Mouse (Mus musculus) MEL (cell line): ENCODE data around the gene Tbl1x. TPM values are rescaled to one million over a fixed set of nuclear protein-coding genes. Genes with fewer than 3 reads are reported as not detected.

ENCODE experiments used
- DNase-seq: peaks from one replicate; pipeline ENCODE4 v3.0.0; 2011; ENCODE audit warnings: low read depth, low spot score
- H3K27ac ChIP-seq: 2 replicates; pipeline ENCODE4 v1.5.1; 2012; ENCODE audit warnings: low read depth, mild to moderate bottlenecking, control low read depth, low read length, moderate library complexity; ENCODE audit not compliant: control insufficient read depth
- H3K27me3 ChIP-seq, 2 experiments: fragments of 150-350 bp in 1 of 2; sonication (generic) in 1 of 2; 2 replicates each; pipeline ENCODE4 v1.6.1; 2012; ENCODE audit warnings: low read length in 2 of 2, mild to moderate bottlenecking in 2 of 2, improper control_type of control experiment in 1 of 2, moderate library complexity in 1 of 2; ENCODE audit not compliant: insufficient read depth in 2 of 2, control insufficient read depth in 1 of 2
- H3K36me3 ChIP-seq, 2 experiments: 2 replicates each; pipeline ENCODE4 v1.6.1; 2012 to 2014; ENCODE audit warnings: low read length in 2 of 2, improper control_type of control experiment in 1 of 2, inconsistent platforms in 1 of 2, mild to moderate bottlenecking in 1 of 2; ENCODE audit not compliant: insufficient read depth in 2 of 2, control insufficient read depth in 1 of 2
- H3K4me1 ChIP-seq, 2 experiments: fragments of 150-350 bp in 1 of 2; sonication (generic) in 1 of 2; 2 replicates each; pipeline ENCODE4 v1.6.1; 2012; ENCODE audit warnings: low read length in 2 of 2, improper control_type of control experiment in 1 of 2, mild to moderate bottlenecking in 1 of 2; ENCODE audit not compliant: insufficient read depth in 2 of 2, control insufficient read depth in 1 of 2
- H3K4me3 ChIP-seq, 2 experiments: fragments of 150-350 bp in 1 of 2; sonication (generic) in 1 of 2; 2 replicates each; pipeline ENCODE4 v1.5.1; 2012; ENCODE audit warnings: low read depth in 2 of 2, low read length in 2 of 2, mild to moderate bottlenecking in 2 of 2, moderate library complexity in 2 of 2, control low read depth in 1 of 2, improper control_type of control experiment in 1 of 2; ENCODE audit not compliant: control insufficient read depth in 1 of 2, insufficient read depth in 1 of 2
- H3K79me2 ChIP-seq: 2 replicates; pipeline ENCODE4 v1.6.1; 2012; ENCODE audit warnings: mild to moderate bottlenecking, low read length, moderate library complexity; ENCODE audit not compliant: control insufficient read depth, poor library complexity, insufficient read depth
- H3K9ac ChIP-seq: 2 replicates; pipeline ENCODE4 v1.6.1; 2012; ENCODE audit warnings: low read depth, mild to moderate bottlenecking, control low read depth, low read length, moderate library complexity; ENCODE audit not compliant: control insufficient read depth, poor library complexity, severe bottlenecking
- H3K9me3 ChIP-seq: fragments of 150-350 bp; sonication (generic); replicated peaks from 2 replicates; pipeline ENCODE4 v1.6.1; 2012; ENCODE audit warnings: mild to moderate bottlenecking, low read length, improper control_type of control experiment, moderate library complexity; ENCODE audit not compliant: insufficient read depth
- BHLHE40 ChIP-seq: IDR thresholded peaks from 2 replicates; pipeline ENCODE4 v1.6.1; 2012; ENCODE audit warnings: low read depth, mild to moderate bottlenecking, inconsistent platforms, low read length, improper control_type of control experiment, borderline replicate concordance
- ELF1 ChIP-seq: IDR thresholded peaks from 2 replicates; pipeline ENCODE4 v1.6.1; 2014; ENCODE audit warnings: low read depth, mild to moderate bottlenecking, inconsistent platforms, low read length, improper control_type of control experiment, moderate library complexity
- EP300 ChIP-seq, 2 experiments: IDR thresholded peaks; 2 replicates each; pipeline ENCODE4 v1.6.1; 2011; ENCODE audit warnings: improper control_type of control experiment in 2 of 2, low read length in 2 of 2, low read depth in 1 of 2, mild to moderate bottlenecking in 1 of 2
- ETS1 ChIP-seq: IDR thresholded peaks from 2 replicates; pipeline ENCODE4 v1.6.1; 2012; ENCODE audit warnings: low read depth, mild to moderate bottlenecking, inconsistent platforms, low read length, improper control_type of control experiment, moderate library complexity
- GATA1 ChIP-seq: IDR thresholded peaks from 2 replicates; pipeline ENCODE4 v1.6.1; 2011; ENCODE audit warnings: low read depth, low read length, improper control_type of control experiment
- HCFC1 ChIP-seq: IDR thresholded peaks from 2 replicates; pipeline ENCODE4 v1.6.1; 2012; ENCODE audit warnings: low read depth, mild to moderate bottlenecking, inconsistent platforms, low read length, improper control_type of control experiment, moderate library complexity
- MAFK ChIP-seq: IDR thresholded peaks from 2 replicates; pipeline ENCODE4 v1.6.1; 2011; ENCODE audit warnings: low read depth, mild to moderate bottlenecking, low read length, improper control_type of control experiment, borderline replicate concordance
- MAX ChIP-seq: IDR thresholded peaks from 2 replicates; pipeline ENCODE4 v1.6.1; 2011; ENCODE audit warnings: low read length, improper control_type of control experiment
- MEF2A ChIP-seq: IDR thresholded peaks from 2 replicates; pipeline ENCODE4 v1.6.1; 2014; ENCODE audit warnings: low read depth, mild to moderate bottlenecking, inconsistent platforms, low read length, improper control_type of control experiment; ENCODE audit not compliant: poor library complexity, insufficient replicate concordance, severe bottlenecking; ENCODE audit errors: extremely low read depth
- MXI1 ChIP-seq: IDR thresholded peaks from 2 replicates; pipeline ENCODE4 v1.6.1; 2011; ENCODE audit warnings: mild to moderate bottlenecking, low read depth, low read length, improper control_type of control experiment
- NELFE ChIP-seq: IDR thresholded peaks from 2 replicates; pipeline ENCODE4 v1.6.1; 2011; ENCODE audit warnings: low read depth, low read length, improper control_type of control experiment
- POLR2A ChIP-seq, 2 experiments: IDR thresholded peaks; 2 replicates each; pipeline ENCODE4 v1.6.1; 2011 to 2012; ENCODE audit warnings: low read length in 2 of 2, mild to moderate bottlenecking in 2 of 2, control low read depth in 1 of 2, improper control_type of control experiment in 1 of 2, low read depth in 1 of 2, moderate library complexity in 1 of 2; ENCODE audit not compliant: control insufficient read depth in 1 of 2, insufficient read depth in 1 of 2, poor library complexity in 1 of 2
- RAD21 ChIP-seq: IDR thresholded peaks from 2 replicates; pipeline ENCODE4 v1.6.1; 2011; ENCODE audit warnings: mild to moderate bottlenecking, low read depth, low read length, improper control_type of control experiment
- SMC3 ChIP-seq: IDR thresholded peaks from 2 replicates; pipeline ENCODE4 v1.6.1; 2011; ENCODE audit warnings: low read depth, low read length, improper control_type of control experiment
- TAL1 ChIP-seq: IDR thresholded peaks from 2 replicates; pipeline ENCODE4 v1.6.1; 2012; ENCODE audit warnings: mild to moderate bottlenecking, inconsistent platforms, low read length, moderate library complexity, mixed read lengths
- TCF12 ChIP-seq: IDR thresholded peaks from 2 replicates; pipeline ENCODE4 v1.6.1; 2014; ENCODE audit warnings: low read depth, mild to moderate bottlenecking, inconsistent platforms, low read length, improper control_type of control experiment, moderate library complexity
- USF1 ChIP-seq: IDR thresholded peaks from 2 replicates; pipeline ENCODE4 v1.6.1; 2014; ENCODE audit warnings: low read depth, mild to moderate bottlenecking, inconsistent platforms, low read length, improper control_type of control experiment, moderate library complexity
- ZC3H11A ChIP-seq: IDR thresholded peaks from 2 replicates; pipeline ENCODE4 v1.6.1; 2012; ENCODE audit warnings: low read depth, mild to moderate bottlenecking, inconsistent platforms, low read length, improper control_type of control experiment
- polyA plus RNA-seq, 2 experiments: library from polyadenylated mRNA; stranded (reverse) in 1 of 2; unstranded in 1 of 2; fragments of >175 nt in 1 of 2; fragments of >200 nt in 1 of 2; gene quantifications; 2 replicates each; pipeline versions ENCODE4 v1.2.1 to v1.2.4; 2012; ENCODE audit warnings: low replicate concordance in 2 of 2, low read depth in 1 of 2; ENCODE audit not compliant: insufficient read length in 2 of 2, insufficient read depth in 1 of 2, missing spikeins in 1 of 2
- total RNA-seq: library from RNA; depleted of rRNA; stranded (reverse); fragments of 300-350 nt; gene quantifications from 2 replicates; pipeline ENCODE4 v1.2.3, GENCODE M21; 2012

Gene Tbl1x
- total and polyA plus RNA-seq, 3 experiments = 17.1 to 42.5 (median 27.6) TPM

GRCm38 (mm10) chrX:77663276-77663675 is 152.5 kb downstream of the Tbl1x start:
- no peaks in the 10 kb centered on the region for H3K79me2 ChIP-seq
- no peak overlapping the region for H3K4me3 ChIP-seq
- H3K4me1 ChIP-seq = no peaks in the 10 kb centered on the region
- H3K36me3 ChIP-seq = no peaks in the 10 kb centered on the region; a peak in 1 of 4 replicates
- H3K9ac ChIP-seq = no peak overlapping the region
- TF ChIP-seq MAX = no peak
- no peak for TF ChIP-seq MXI1
- no peak for TF ChIP-seq TCF12
- TF ChIP-seq ELF1 = no peak
- TF ChIP-seq BHLHE40 = no peak
- no peak for TF ChIP-seq NELFE
- TF ChIP-seq USF1 = no peak
- no peak for TF ChIP-seq POLR2A (IDR thresholded peaks at IDR 0.05; ENCODE audit: control insufficient read depth in 1 of 2, insufficient read depth in 1 of 2, low read depth in 1 of 2, low read length in 2 of 2, poor library complexity in 1 of 2)
- no peak for TF ChIP-seq RAD21
- H3K9me3 ChIP-seq = no peaks in the 10 kb centered on the region
- H3K27ac ChIP-seq = no peak overlapping the region
- no peaks in the 10 kb centered on the region for H3K27me3 ChIP-seq
- DNase-seq = no peak

GRCm38 (mm10) chrX:77665030-77665429 is 154.2 kb downstream of the Tbl1x start:
- TF ChIP-seq TAL1 (no peak), ZC3H11A (no peak), ETS1 (no peak), EP300 (IDR thresholded peaks at IDR 0.05; ENCODE audit: low read depth in 1 of 2, low read length in 2 of 2) (no peak), MAFK (no peak), SMC3 (no peak), HCFC1 (no peak), BHLHE40 (no peak), MEF2A (no peak), GATA1 (no peak), USF1 (no peak)
- H3K4me3 ChIP-seq = no peak overlapping the region
- H3K9ac ChIP-seq = no peak overlapping the region
- H3K27me3 ChIP-seq = no peaks in the 10 kb centered on the region
- no peaks in the 10 kb centered on the region for H3K79me2 ChIP-seq
- no peak for DNase-seq
- no peaks in the 10 kb centered on the region for H3K4me1 ChIP-seq
- H3K9me3 ChIP-seq = no peaks in the 10 kb centered on the region
- no peak overlapping the region for H3K27ac ChIP-seq
- H3K36me3 ChIP-seq = no peaks in the 10 kb centered on the region; a peak in 1 of 4 replicates
